Mouse (Mus musculus) A20 (cell line): ENCODE measurements around the gene Tmem246.

Experiments used
- DNase-seq: peaks from one replicate; pipeline ENCODE4 v3.0.0-alpha.2; 2011; ENCODE audit warnings: low read depth, low spot score

Tmem246 gene

DNA sequence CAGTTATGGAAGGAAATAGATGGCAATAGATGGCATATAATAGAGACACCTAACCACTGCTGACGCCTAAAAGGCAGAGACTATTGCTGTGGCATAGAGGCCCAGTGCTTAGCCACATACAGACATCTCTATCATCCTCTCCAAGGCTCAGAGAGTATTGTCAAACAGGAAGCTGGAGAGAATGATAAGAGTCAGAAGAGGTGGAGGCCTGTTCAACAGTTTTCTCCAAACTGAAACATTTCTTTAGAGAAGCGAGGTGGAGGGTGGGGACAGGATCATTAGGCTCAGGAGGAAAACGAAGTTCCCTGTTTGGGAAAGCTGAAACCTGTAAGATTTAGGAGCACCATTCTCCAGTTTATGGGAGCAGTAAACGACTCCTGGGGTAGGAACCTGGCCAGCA is 16.4 kb downstream of the Tmem246 start:
- DNase-seq: no peak

DNA sequence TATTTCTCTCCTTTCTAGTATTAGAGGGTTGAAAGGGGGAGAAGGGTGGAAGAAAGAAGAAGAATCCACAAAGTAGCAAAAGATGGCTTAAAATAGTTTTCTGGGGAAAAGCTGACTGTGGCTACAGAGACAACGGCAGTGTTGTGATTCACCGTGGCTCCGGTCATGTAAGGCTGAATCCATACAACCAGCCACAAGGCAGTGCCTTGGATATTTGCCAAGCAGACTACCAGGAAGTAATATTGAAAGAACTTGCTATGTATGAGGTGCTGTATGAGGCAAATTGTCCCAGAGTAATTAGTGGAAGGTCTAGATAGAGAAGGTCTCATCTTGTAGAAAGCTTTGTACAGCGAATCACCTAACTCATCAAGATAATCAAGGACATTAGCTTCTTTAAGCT is 25.5 kb downstream of the Tmem246 start:
- no peak for DNase-seq

DNA sequence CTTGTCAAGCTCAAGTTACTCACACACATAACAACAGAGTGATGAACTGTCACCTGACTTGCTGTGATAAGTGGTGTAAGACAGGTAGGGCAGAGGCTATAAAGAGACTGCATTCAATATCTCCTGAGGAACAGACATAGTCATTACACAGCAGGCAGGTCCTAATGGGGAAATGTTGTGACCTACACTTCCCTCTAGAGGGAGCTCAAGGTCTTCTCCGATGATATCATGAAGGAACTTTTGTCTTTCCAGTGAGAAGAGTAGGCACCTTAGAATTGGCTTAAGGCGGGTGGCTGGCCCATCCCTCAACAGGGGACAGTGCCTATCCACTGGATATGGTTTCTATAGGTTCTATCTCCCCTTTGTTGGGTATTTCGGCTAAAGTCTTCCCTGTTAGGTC is 30.1 kb downstream of the Tmem246 start:
- DNase-seq: peak; percentile 67

DNA sequence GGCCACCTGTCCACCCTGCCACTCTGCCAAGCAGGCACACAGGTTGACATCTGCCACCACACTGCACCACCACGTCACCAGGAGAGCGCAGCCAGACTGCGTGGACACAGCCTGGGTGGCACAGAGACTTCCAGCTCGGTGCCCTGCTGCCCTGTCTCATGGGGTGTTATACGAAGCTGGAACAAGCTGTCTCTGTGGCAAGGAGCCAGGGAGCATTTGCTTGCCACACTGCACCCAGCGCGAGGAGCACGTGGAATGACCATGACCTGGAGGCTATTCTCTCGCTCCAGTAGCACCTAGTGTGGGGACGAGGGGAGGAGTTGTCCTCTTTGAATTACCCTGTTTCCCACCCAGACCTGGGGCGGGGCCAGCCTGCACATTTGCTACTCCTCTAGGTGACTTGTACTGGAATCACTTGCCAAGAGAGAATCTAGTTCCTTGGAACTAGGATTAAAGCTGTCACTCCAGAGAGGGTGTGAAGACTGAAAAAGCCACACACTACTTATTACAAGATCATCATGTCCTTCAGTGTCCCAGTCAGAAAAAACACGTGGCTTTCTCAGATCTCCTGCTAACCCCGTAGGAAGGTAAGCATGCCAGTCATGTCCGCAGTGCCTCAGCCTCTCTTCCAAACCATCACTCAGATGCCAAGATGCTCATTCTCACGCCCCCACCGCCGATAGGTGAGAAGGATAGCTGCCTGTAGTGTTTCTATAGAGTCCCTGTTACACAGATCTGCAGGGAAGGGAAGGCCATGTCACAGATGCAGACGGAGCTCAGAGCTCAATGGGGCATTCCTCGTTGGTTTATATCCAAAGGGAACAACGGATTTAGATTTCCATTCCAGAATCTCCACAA is 37.5 kb downstream of the Tmem246 start:
- DNase-seq: no peak

DNA sequence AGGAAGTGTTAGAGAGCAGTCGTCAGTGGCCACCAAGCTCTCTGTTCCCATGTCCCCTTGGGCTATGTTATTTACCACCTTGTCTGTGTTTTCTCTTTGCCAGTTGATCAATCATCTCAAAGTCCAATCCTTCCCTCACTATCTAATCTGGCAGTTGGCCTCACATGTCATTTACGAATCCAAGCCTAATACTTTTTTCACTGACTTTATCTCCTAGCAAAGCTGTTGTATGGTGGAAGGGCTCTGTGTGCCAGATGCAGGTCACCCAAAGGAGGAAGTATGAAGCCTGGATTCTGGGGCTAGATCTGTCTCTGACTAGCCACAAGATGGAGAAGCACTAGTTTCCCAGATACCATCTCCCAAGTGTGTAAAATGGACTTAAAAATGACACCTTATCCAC is 39.5 kb downstream of the Tmem246 start:
- no peak for DNase-seq

DNA sequence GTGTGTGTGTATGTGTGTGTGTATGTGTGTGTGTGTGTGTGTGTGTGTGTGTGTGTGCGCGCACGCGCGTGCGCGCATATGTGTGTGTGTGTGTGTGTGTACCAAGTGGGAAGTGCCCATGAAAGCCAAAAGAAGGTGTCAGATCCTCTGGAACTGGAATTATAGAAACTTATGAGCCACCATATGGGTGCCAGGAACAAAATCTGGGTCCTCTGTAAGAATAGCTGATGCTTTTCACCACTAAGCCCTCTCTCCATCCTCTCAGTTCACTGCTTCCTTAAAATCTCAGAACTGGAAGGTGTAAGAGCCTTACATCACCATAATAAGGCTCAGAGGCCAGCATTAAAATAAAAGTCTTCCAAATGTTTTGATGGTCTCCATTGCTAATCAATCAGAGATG is 40.3 kb downstream of the Tmem246 start:
- no peak for DNase-seq

DNA sequence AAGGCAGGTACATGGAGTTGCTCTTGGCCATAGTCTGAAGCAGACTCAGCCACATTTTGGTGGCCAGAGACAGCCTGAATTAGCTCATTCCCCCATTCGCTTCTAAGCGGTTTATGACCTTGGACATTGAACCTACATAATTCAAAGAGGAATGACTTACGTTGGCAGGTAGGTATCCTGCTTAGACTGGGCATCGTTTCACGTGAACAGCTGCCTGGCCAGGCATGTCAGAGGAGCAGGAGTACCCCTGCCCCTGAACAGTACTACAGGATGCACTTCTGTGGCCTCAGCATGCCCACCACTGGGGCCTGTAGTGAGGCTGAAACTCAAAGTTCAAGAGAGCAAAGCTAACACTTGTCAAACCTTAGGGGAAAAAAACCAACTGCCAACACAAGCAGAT is 44.3 kb downstream of the Tmem246 start:
- DNase-seq: no peak

DNA sequence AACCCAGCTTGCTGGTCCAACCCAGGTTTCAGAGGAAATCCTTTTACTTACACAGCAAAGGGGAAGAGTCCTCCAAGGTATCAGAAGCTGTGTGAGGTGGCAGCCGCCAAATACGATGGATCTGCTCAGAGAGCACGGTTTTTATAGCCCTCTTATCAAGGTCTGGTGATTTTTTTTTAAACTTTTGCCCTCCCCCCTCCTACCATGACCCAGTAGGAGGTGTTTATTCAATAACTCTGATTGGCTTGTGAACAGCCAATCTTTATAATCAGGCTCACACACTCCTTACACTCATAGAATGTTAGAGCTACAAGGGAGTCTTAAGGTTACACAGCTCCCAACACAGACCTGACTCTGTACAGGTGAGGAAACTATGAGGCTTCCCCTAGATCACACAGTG is 48.3 kb downstream of the Tmem246 start, which contains the start of gene Aldob:
Aldob (minus strand) TSS at position 164 of the 400 bp plus-strand sequence.
- DNase-seq: no peak

DNA sequence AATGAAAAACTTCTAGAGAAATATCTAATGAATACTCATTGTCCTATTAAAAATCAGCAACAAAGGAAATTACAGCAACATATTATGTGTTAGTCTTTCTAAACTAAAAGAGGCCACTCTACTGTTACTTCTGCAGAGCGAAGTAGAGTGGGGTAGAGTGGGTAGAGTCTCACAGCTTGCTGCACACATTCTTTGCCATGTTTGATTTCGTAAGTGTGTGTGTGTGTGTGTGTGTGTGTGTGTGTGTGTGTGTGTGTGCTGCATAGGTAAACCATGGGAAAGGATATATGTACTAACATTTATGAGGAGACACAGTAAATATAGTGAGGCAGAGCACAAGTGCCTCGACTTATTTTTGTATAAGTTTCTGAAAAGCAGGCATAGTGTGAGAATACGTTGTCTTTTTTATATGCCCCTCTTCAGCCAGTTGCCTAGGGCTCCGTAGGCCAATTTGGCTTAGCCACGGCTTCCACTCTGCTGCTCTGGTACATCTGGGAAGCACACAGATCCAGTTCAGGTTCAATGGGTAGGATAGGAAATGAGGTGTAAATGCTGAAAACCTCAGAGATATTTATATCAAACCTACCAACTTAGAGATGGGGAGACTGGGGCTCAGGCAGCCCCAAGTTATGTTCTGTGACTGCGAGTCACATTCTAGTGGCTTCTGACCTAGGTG is 50.0 kb downstream of the Tmem246 start:
- no peak for DNase-seq

DNA sequence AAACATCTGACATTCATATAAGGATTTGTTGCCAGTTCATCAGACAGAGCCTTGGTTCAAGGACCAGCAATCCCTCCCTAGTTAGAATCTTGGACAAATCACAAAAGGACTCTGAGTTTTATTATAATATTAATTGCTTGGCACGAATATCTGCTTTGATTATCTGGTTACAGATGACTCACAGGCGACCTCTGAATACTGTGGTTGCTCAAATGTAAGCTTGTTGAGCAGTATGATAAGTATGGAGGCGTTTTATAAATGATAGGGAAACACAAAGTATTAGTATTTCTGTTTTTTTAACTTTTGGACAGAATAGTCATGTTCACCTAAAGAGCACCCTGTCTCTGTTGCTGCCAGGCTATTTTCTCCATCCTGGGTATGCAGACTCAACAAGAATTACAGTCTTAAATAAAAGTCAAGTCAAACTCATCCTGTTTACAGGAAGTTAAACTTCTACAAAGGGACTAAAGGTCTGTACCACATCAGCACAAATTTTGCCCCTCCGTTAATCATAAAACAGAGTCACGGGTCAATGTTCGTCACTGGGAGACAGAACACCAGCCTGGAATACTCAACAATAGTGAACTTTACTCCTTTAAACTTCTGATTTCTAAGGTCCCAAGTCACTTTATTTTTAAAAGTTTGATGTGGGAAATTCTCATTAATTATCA is 50.7 kb downstream of the Tmem246 start:
- DNase-seq: no peak

DNA sequence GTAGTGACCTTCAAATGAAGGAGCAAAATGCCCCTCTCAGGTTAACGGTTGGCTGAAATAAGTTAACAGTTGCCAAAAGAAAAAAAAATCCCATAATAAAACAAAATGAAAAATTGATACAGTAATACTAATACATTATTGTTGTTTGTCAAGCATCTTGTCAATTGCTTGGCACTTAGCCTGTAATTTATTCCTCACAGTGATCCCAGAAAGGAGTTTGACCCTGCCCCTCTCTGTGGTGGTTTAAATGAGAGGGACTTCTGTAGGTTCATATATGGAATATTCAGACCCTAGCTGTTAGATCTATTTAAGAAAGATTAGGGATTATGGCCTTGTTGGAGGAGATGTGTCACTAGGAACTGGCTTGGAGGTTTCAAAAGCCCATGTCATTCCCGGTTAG is 51.6 kb downstream of the Tmem246 start:
- no peak for DNase-seq

DNA sequence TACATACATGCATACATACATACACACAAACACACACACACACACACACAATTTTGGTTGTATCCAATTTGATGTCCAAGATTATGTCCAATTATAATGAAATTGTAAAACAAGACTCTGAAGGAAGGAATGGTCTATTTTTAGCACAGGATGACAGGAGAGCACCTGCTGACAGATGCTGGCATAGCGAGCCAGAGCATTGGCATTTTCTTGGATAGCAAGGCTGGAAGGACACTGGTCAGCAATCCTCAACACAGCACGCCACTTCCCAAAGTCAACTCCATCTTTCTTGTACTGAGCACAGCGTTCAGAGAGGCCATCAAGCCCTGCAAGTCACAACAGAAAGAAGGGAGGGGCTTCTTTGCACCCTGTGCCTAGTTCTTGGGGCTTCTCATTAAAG is 56.7 kb downstream of the Tmem246 start:
- no peak for DNase-seq

DNA sequence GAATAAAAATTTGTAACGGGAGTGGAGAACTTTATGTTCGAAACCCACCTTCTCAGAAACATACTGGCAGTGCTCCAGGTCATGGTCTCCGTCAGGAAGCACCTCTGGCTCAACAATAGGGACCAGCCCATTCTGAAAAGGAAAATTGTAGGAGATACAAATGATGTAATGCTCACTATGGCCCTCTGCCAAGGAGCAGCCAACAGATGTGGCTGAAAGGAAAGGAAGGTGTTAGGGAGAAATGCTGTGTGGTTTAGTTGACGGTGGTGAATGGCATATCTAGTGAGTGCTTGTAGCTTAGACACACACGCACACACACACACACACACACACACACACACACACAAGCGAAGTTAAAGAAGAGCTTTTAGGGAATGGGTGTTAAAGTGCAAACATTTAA is 58.0 kb downstream of the Tmem246 start:
- DNase-seq: no peak

DNA sequence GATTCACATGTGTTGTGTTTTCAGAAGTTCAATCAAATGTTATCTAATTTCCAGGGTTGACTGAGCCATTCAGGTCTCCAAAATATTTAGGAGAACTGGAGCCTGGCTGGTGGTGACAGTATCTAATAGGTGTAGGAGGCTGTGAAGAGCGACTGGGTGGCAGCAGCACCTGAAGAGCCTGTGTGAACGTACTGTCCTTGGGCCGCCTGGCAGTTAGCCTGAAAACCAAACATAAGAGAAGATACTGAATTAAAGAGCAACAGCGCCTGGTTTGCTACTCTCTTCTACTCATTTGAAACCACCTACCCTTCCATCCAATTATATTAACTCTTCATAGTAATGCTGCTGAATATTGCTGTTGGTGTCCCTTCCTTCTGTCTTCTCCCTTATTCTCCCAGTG is 61.0 kb downstream of the Tmem246 start:
- DNase-seq: no peak

DNA sequence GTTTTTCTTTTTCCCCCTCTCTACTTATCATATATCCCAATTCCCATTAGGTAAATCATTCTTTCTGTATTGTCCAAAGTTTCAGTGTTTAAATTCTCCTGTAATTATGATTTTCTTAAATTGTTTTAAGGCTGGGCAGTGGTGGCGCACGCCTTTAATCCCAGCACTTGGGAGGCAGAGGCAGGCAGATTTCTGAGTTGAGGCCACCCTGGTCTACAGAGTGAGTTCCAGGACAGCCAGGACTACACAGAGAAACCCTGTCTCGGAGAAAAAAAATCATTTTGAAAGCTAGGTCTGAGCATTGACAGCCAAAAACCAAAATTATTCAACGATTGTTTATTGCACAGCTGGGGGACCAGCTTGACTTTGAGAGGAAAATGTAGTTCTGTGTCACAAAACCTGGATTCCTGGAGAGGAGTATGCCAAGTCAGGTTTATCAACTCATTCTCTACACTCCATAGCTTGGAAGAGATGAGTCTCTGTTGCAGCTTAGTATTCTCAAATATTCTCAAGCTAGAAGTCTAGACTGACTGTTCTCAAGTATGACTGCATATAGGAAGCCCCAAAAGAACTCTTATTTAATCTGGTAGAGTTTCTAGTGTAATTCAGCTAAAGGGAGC is 61.9 kb downstream of the Tmem246 start:
- DNase-seq: no peak

DNA sequence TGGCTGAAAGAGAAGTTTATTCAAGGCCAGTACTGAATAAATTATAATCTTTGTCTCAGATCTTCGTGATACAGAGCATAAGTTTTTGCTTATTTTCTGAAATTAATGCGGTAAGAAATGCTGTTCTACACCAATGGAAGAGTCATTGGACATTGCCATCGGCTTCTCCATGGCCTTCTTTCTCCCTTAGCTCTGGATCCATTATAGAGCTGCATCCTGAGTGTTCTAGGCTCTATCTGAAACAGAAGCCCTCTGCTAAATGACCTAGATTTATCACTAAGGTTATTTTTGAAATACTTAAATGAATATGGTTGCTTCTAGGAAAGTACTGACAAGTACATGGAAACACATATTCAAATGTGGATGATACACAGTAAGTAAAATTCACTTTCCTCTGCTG is 62.6 kb downstream of the Tmem246 start:
- no peak for DNase-seq
